Mouse (Mus musculus): Measurements from ENCODE around the gene Pogk.

GRCm38 (mm10) chr1:166384614-166385013, 25.0 kb downstream of the Pogk start:
- no peak for TF ChIP-seq CTCF (IDR thresholded peaks at IDR 0.05; ENCODE audit: low read depth, low read length)
- TF ChIP-seq GATA1 (IDR thresholded peaks at IDR 0.05; ENCODE audit: borderline replicate concordance, low read length), result no peak

Data from G1E (cell line).